Mouse (Mus musculus) bone marrow macrophage, adult 2 months (primary cell): ENCODE results near the gene Nudt8.

Experiments
- CTCF ChIP-seq: IDR thresholded peaks from 2 replicates; pipeline ENCODE4 v1.5.1; 2012; ENCODE audit warnings: low read depth, mild to moderate bottlenecking, low read length, moderate library complexity
- POLR2A ChIP-seq: IDR thresholded peaks from 2 replicates; pipeline ENCODE4 v1.6.1; 2012; ENCODE audit warnings: mild to moderate bottlenecking, low read depth, low read length, borderline replicate concordance

- no peak for TF ChIP-seq CTCF
- TF ChIP-seq POLR2A = no peak
These were observed 3.6 kb upstream of the Nudt8 start for GRCm38 (mm10) chr19:3996747-3997146.
